Mouse (Mus musculus) embryonic facial prominence, embryonic 13.5 days (tissue): ENCODE data around the gene D5Ertd579e. TPM values are rescaled to one million over a fixed set of nuclear protein-coding genes. Genes with fewer than 3 reads are reported as not detected.

ENCODE experiments used
- ATAC-seq: fragments of 200-750 bp; cut with Nextera tagmentation; 2 replicates; pipeline ENCODE4 v1.8.0; 2017; ENCODE audit warnings: low read depth; ENCODE audit not compliant: insufficient number of reproducible peaks, insufficient read depth, low FRiP score, low TSS enrichment
- H3K27ac ChIP-seq: fragments of 300-500 bp; sonication (generic); 2 replicates; pipeline ENCODE4 v1.5.1; 2015; ENCODE audit warnings: moderate library complexity, mild to moderate bottlenecking, inconsistent platforms
- H3K27me3 ChIP-seq: fragments of 300-500 bp; sonication (generic); 2 replicates; pipeline ENCODE4 v1.6.1; 2015; ENCODE audit warnings: mild to moderate bottlenecking, inconsistent platforms
- H3K36me3 ChIP-seq: fragments of 300-500 bp; sonication (generic); 2 replicates; pipeline ENCODE4 v1.6.1; 2015; ENCODE audit warnings: mild to moderate bottlenecking, inconsistent platforms
- H3K4me1 ChIP-seq: fragments of 300-500 bp; sonication (generic); 2 replicates; pipeline ENCODE4 v1.6.1; 2015; ENCODE audit warnings: inconsistent platforms
- H3K4me2 ChIP-seq: fragments of 300-500 bp; sonication (generic); 2 replicates; pipeline ENCODE4 v1.6.1; 2015; ENCODE audit warnings: moderate library complexity, mild to moderate bottlenecking, inconsistent platforms
- H3K4me3 ChIP-seq: fragments of 300-500 bp; sonication (generic); 2 replicates; pipeline ENCODE4 v1.5.1; 2015; ENCODE audit warnings: mild to moderate bottlenecking, inconsistent platforms
- H3K9ac ChIP-seq: fragments of 300-500 bp; sonication (generic); 2 replicates; pipeline ENCODE4 v1.6.1; 2015; ENCODE audit warnings: mild to moderate bottlenecking, inconsistent platforms
- H3K9me3 ChIP-seq: fragments of 300-500 bp; sonication (generic); 2 replicates; pipeline ENCODE4 v1.6.1; 2016; ENCODE audit warnings: inconsistent platforms
- WGBS: fragments of 180-500 bp; shearing (Covaris S2); methylation state at CpG from one replicate; pipeline ENCODE4 v1.1.7; 2015; ENCODE audit warnings: mixed read lengths; 5-methylcytosine and 5-hydroxymethylcytosine counted together
- polyA plus RNA-seq: library from polyadenylated mRNA; unstranded; fragments of >200 nt; fragmentation: Nextera tagmentation; extraction: Ambion mirVana; gene quantifications from 2 replicates; pipeline ENCODE4 v1.2.1, GENCODE M21; 2015

D5Ertd579e gene
- polyA plus RNA-seq, 1 experiment from 2014 or later = 20.2 TPM

GRCm38 (mm10) chr5:36576457-36576856 is 119.4 kb downstream of the D5Ertd579e start:
- H3K4me1 ChIP-seq = peaks cover 39% of the 10 kb centered on the region
- H3K9me3 ChIP-seq = no peaks in the 10 kb centered on the region
- no peak overlapping the region for H3K9ac ChIP-seq
- H3K27ac ChIP-seq = no peak overlapping the region
- H3K36me3 ChIP-seq = peaks cover 3% of the 10 kb centered on the region; the same call in 1 of the 2 replicates
- 91% methylated on average over 3 of the region's 3 CpGs for WGBS
- no peak overlapping the region for H3K4me3 ChIP-seq
- no peak overlapping the region for H3K4me2 ChIP-seq
- no peaks in the 10 kb centered on the region for H3K27me3 ChIP-seq
- ATAC-seq = no peak

GRCm38 (mm10) chr5:36575745-36576144 is 120.1 kb downstream of the D5Ertd579e start:
- peaks cover 32% of the 10 kb centered on the region for H3K4me1 ChIP-seq
- H3K9ac ChIP-seq = no peak overlapping the region
- 51% methylated on average over 1 of the region's 1 CpGs for WGBS
- no peak overlapping the region for H3K4me3 ChIP-seq
- peaks cover 10% of the 10 kb centered on the region for H3K36me3 ChIP-seq
- H3K4me2 ChIP-seq = no peak overlapping the region
- H3K27ac ChIP-seq = no peak overlapping the region
- no peaks in the 10 kb centered on the region for H3K9me3 ChIP-seq
- H3K27me3 ChIP-seq = no peaks in the 10 kb centered on the region
- no peak for ATAC-seq

- Histone ChIP-seq H3K27me3 (no peaks in the 10 kb centered on the region), H3K9me3 (no peaks in the 10 kb centered on the region), H3K4me1 (peaks cover 28% of the 10 kb centered on the region), H3K36me3 (peaks cover 14% of the 10 kb centered on the region), H3K27ac (no peak overlapping the region), H3K4me2 (no peak overlapping the region), H3K9ac (no peak overlapping the region), H3K4me3 (no peak overlapping the region)
- no peak for ATAC-seq
- 91% methylated on average over 3 of the region's 3 CpGs for WGBS
Measured at GRCm38 (mm10) chr5:36575227-36575626, 120.6 kb downstream of the D5Ertd579e start.

- no peak for ATAC-seq
- Histone ChIP-seq H3K4me3 (no peak overlapping the region), H3K4me1 (peaks cover 24% of the 10 kb centered on the region), H3K27ac (no peak overlapping the region), H3K27me3 (no peaks in the 10 kb centered on the region), H3K9me3 (no peaks in the 10 kb centered on the region), H3K4me2 (no peak overlapping the region), H3K9ac (no peak overlapping the region), H3K36me3 (peaks cover 14% of the 10 kb centered on the region)
- WGBS = 56% methylated on average over 8 of the region's 8 CpGs
Measured at GRCm38 (mm10) chr5:36574147-36574870, 121.5 kb downstream of the D5Ertd579e start.

- no peaks in the 10 kb centered on the region for H3K27me3 ChIP-seq
- H3K4me1 ChIP-seq = peaks cover 28% of the 10 kb centered on the region
- H3K9ac ChIP-seq = 0 out of 2 replicates have a peak overlapping the region, but pooled peaks have one; percentile 32
- ATAC-seq = no peak
- H3K27ac ChIP-seq = no peak overlapping the region
- H3K36me3 ChIP-seq = peaks cover 14% of the 10 kb centered on the region
- no peaks in the 10 kb centered on the region for H3K9me3 ChIP-seq
- WGBS = 45% methylated on average over 3 of the region's 3 CpGs
- H3K4me2 ChIP-seq = no peak overlapping the region
- no peak overlapping the region for H3K4me3 ChIP-seq
Measured at GRCm38 (mm10) chr5:36573354-36573753, 122.5 kb downstream of the D5Ertd579e start.

GRCm38 (mm10) chr5:36571371-36571770 is 124.5 kb downstream of the D5Ertd579e start:
- H3K36me3 ChIP-seq = peaks cover 14% of the 10 kb centered on the region
- no peak overlapping the region for H3K4me2 ChIP-seq
- no peak overlapping the region for H3K27ac ChIP-seq
- H3K9ac ChIP-seq = no peak overlapping the region
- no peak overlapping the region for H3K4me3 ChIP-seq
- H3K4me1 ChIP-seq = peaks cover 32% of the 10 kb centered on the region
- no peaks in the 10 kb centered on the region for H3K9me3 ChIP-seq
- no peaks in the 10 kb centered on the region for H3K27me3 ChIP-seq
- no peak for ATAC-seq
- 94% methylated on average over 16 of the region's 16 CpGs for WGBS

GRCm38 (mm10) chr5:36570546-36571245 is 125.1 kb downstream of the D5Ertd579e start:
- Histone ChIP-seq H3K4me2 (no peak overlapping the region), H3K27me3 (no peaks in the 10 kb centered on the region), H3K36me3 (peaks cover 14% of the 10 kb centered on the region), H3K9me3 (no peaks in the 10 kb centered on the region), H3K27ac (no peak overlapping the region), H3K4me1 (peaks cover 32% of the 10 kb centered on the region), H3K9ac (no peak overlapping the region), H3K4me3 (no peak overlapping the region)
- ATAC-seq = no peak
- 81% methylated on average over 4 of the region's 4 CpGs for WGBS

GRCm38 (mm10) chr5:36570098-36570497 is 125.7 kb downstream of the D5Ertd579e start:
- Histone ChIP-seq H3K9me3 (no peaks in the 10 kb centered on the region), H3K27me3 (no peaks in the 10 kb centered on the region), H3K9ac (no peak overlapping the region), H3K27ac (no peak overlapping the region), H3K4me1 (peaks cover 29% of the 10 kb centered on the region), H3K36me3 (peaks cover 14% of the 10 kb centered on the region), H3K4me2 (no peak overlapping the region), H3K4me3 (no peak overlapping the region)
- WGBS = 89% methylated on average over 7 of the region's 7 CpGs
- no peak for ATAC-seq

- no peak overlapping the region for H3K27ac ChIP-seq
- ATAC-seq = no peak
- no peak overlapping the region for H3K4me3 ChIP-seq
- H3K36me3 ChIP-seq = peaks cover 14% of the 10 kb centered on the region
- H3K9ac ChIP-seq = no peak overlapping the region
- H3K9me3 ChIP-seq = no peaks in the 10 kb centered on the region
- H3K27me3 ChIP-seq = no peaks in the 10 kb centered on the region
- no peak overlapping the region for H3K4me2 ChIP-seq
- 60% methylated on average over 4 of the region's 4 CpGs for WGBS
- H3K4me1 ChIP-seq = peaks cover 9% of the 10 kb centered on the region
Measured at GRCm38 (mm10) chr5:36568118-36568517, 127.7 kb downstream of the D5Ertd579e start.

- no peak for ATAC-seq
- peaks cover 8% of the 10 kb centered on the region; the same call in 1 of the 2 replicates for H3K4me1 ChIP-seq
- H3K9me3 ChIP-seq = no peaks in the 10 kb centered on the region
- no peaks in the 10 kb centered on the region for H3K27me3 ChIP-seq
- no peak overlapping the region for H3K27ac ChIP-seq
- no peak overlapping the region for H3K4me3 ChIP-seq
- peaks cover 14% of the 10 kb centered on the region for H3K36me3 ChIP-seq
- WGBS = 61% methylated on average over 2 of the region's 2 CpGs
- H3K4me2 ChIP-seq = no peak overlapping the region
- no peak overlapping the region for H3K9ac ChIP-seq
Measured at GRCm38 (mm10) chr5:36567627-36568026, 128.2 kb downstream of the D5Ertd579e start.

GRCm38 (mm10) chr5:36564530-36564929 is 131.3 kb downstream of the D5Ertd579e start:
- 86% methylated on average over 9 of the region's 9 CpGs for WGBS
- no peaks in the 10 kb centered on the region for H3K27me3 ChIP-seq
- peaks cover 8% of the 10 kb centered on the region; the same call in 1 of the 2 replicates for H3K4me1 ChIP-seq
- no peak for ATAC-seq
- H3K27ac ChIP-seq = no peak overlapping the region
- no peak overlapping the region for H3K4me3 ChIP-seq
- H3K9me3 ChIP-seq = no peaks in the 10 kb centered on the region
- H3K4me2 ChIP-seq = no peak overlapping the region
- no peak overlapping the region for H3K9ac ChIP-seq
- H3K36me3 ChIP-seq = no peaks in the 10 kb centered on the region

GRCm38 (mm10) chr5:36563741-36564140 is 132.1 kb downstream of the D5Ertd579e start:
- Histone ChIP-seq H3K36me3 (no peaks in the 10 kb centered on the region), H3K9ac (no peak overlapping the region), H3K4me1 (peaks cover 11% of the 10 kb centered on the region; the same call in 1 of the 2 replicates), H3K27me3 (no peaks in the 10 kb centered on the region), H3K4me3 (no peak overlapping the region), H3K9me3 (no peaks in the 10 kb centered on the region), H3K27ac (no peak overlapping the region), H3K4me2 (no peak overlapping the region)
- 78% methylated on average over 6 of the region's 6 CpGs for WGBS
- ATAC-seq = no peak
